7 mouse cellular contexts compared by ENCODE assay signal in the genomic region with DNA sequence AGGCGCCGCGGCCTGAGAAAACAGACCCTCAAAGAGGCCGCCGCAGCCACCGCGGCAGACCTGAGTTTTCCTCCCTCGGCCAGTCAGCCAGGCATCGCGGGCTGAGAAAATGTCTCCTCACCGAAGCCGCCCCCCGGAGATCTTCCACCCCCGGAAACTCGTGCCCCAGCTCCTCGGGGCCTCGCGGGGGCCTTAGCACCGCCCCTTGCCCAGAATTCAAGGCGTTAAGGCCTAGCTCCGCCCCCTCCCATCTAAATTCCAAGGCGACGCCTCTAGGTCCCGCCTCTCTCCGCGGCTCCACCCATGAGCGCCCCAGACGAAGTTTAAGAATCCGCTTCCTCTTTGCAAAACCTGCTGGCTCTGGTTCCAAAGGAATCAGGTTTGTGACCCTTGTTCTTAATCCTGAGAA. TPM values are rescaled to one million over a fixed set of nuclear protein-coding genes. Genes with fewer than 3 reads are reported as not detected.
DNase-seq lines count a peak whose midpoint lies in the region; ATAC-seq lines count a peak whose summit lies in the region.

Gene Zrsr2 (minus strand): TSS at position 195 of the 409 bp plus-strand sequence.

- peaks cover 21% of the 10 kb centered on the region for H3K36me3 ChIP-seq in intestine, embryonic 14.5 days (ENCODE audit: control insufficient read depth, insufficient read depth, low read length)
- no peaks in the 10 kb centered on the region for H3K36me3 ChIP-seq in midbrain, embryonic 11.5 days (ENCODE audit: control insufficient read depth, insufficient read depth, low read length)

- H3K27ac ChIP-seq in intestine, embryonic 14.5 days (ENCODE audit: low read depth): peak within 1 kb of the TSS; percentile 91
- peak within 1 kb of the TSS; percentile 72 for H3K27ac ChIP-seq in midbrain, embryonic 11.5 days (ENCODE audit: low read depth, low read length)

- no peaks in the 10 kb centered on the region for H3K27me3 ChIP-seq in intestine, embryonic 14.5 days (replicated peaks; ENCODE audit: control insufficient read depth, insufficient read depth, low read length)
- peaks cover 2% of the 10 kb centered on the region; the same call in 1 of the 2 replicates for H3K27me3 ChIP-seq in midbrain, embryonic 11.5 days (ENCODE audit: control insufficient read depth, insufficient read depth, low read length)

- peak within 1 kb of the TSS; percentile 77 for H3K9ac ChIP-seq in intestine, embryonic 14.5 days (ENCODE audit: low read length)
- peak within 1 kb of the TSS; percentile 72 for H3K9ac ChIP-seq in midbrain, embryonic 11.5 days (ENCODE audit: low read length)

- no peaks in the 10 kb centered on the region for H3K9me3 ChIP-seq in intestine, embryonic 14.5 days (ENCODE audit: control insufficient read depth, low read length)
- no peaks in the 10 kb centered on the region for H3K9me3 ChIP-seq in midbrain, embryonic 11.5 days (ENCODE audit: control insufficient read depth, low read length)

- no peaks in the 10 kb centered on the region for H3K4me1 ChIP-seq in intestine, embryonic 14.5 days (replicated peaks; ENCODE audit: control insufficient read depth, insufficient read depth, low read length)
- no peaks in the 10 kb centered on the region for H3K4me1 ChIP-seq in midbrain, embryonic 11.5 days (ENCODE audit: control insufficient read depth, insufficient read depth, low read length)

- intact Hi-C loops in left cerebral cortex, postnatal 36 days (cut with DNase I): loop anchor here (10.0 kb wide), 1 partner anchor 116 kb away; the partner anchor contains the start of gene Siah1b

- H3K4me2 ChIP-seq in intestine, embryonic 14.5 days (ENCODE audit: low read length): peak within 1 kb of the TSS; percentile 48
- H3K4me2 ChIP-seq in midbrain, embryonic 11.5 days: peak within 1 kb of the TSS; percentile 49

- peak; percentile 86 for DNase-seq in adrenal gland, adult 2 months
- DNase-seq in embryo, embryonic 11 days: peak; percentile 94
- peak; percentile 80 for DNase-seq in gastrocnemius, postnatal 25 days
- DNase-seq in intestine, embryonic 14.5 days (ENCODE audit: low spot score): peak; percentile 83
- peak; percentile 67 to 75 for DNase-seq in left cerebral cortex, postnatal 36 days (ENCODE audit: low spot score in 2 of 2)
- peak; percentile 95 for DNase-seq in midbrain, embryonic 11.5 days (ENCODE audit: low spot score, missing footprints)
- peak; percentile 82 for DNase-seq in skeletal muscle tissue, adult 2 months (ENCODE audit: low read depth, low spot score)

- peak within 1 kb of the TSS; percentile 48 for H3K4me3 ChIP-seq in intestine, embryonic 14.5 days (ENCODE audit: low read depth, low read length)
- peak within 1 kb of the TSS; percentile 55 for H3K4me3 ChIP-seq in midbrain, embryonic 11.5 days (ENCODE audit: low read depth, low read length)

- WGBS in intestine, embryonic 14.5 days: 8% methylated on average over 21 of the region's 29 CpGs
- WGBS in midbrain, embryonic 11.5 days: 15% methylated on average over 21 of the region's 29 CpGs

- ATAC-seq in intestine, embryonic 14.5 days (replicated peaks; ENCODE audit: low FRiP score, low TSS enrichment, low read depth): peak; percentile 93
- peak; percentile 96 for ATAC-seq in midbrain, embryonic 11.5 days (ENCODE audit: low FRiP score)

RNA-seq across cellular contexts. Expression of gene Zrsr2, which starts in this region (rescaled TPM):
- 10 to 100 TPM; 21.9 to 23.9 TPM for total RNA-seq in adrenal gland, adult 2 months (2021)
- polyA plus RNA-seq in adrenal gland, adult 2 months (2012; rRNA removed): 4.6 and 5.9 TPM in 2 replicates
- 10 to 100 TPM; 12.1 to 15.5 TPM for total RNA-seq in gastrocnemius, postnatal 25 days (2021)
- 46.2 and 49.3 TPM in 2 replicates for polyA plus RNA-seq in intestine, embryonic 14.5 days (2014; fragmentation: Nextera tagmentation; extraction: Ambion mirVana)
- 10 to 100 TPM; 40.3 to 53.9 TPM for total RNA-seq in left cerebral cortex, postnatal 36 days (2021)
- 51.1 and 54.7 TPM in 2 replicates for polyA plus RNA-seq in midbrain, embryonic 11.5 days (2014; fragmentation: Nextera tagmentation; extraction: Ambion mirVana)

Comparison
In these comparisons a context has a peak if more than half of its experiments do, and no peak if none do; other contexts are left out.
1. Peak in every context shown above with its lines: DNase-seq, ATAC-seq, H3K4me3 ChIP-seq and H3K27ac ChIP-seq.